Mouse (Mus musculus) liver, embryonic 15.5 days (tissue): ENCODE measurements around the gene Pex10. TPM values are rescaled to one million over a fixed set of nuclear protein-coding genes. Genes with fewer than 3 reads are reported as not detected.

Experiments
- ATAC-seq: fragments of 200-750 bp; cut with Nextera tagmentation; 2 replicates; pipeline ENCODE4 v1.8.0; 2017; ENCODE audit warnings: moderate number of reproducible peaks, mild to moderate bottlenecking, moderate library complexity; ENCODE audit not compliant: insufficient read depth
- H3K27ac ChIP-seq: fragments of 300-500 bp; sonication (generic); replicated peaks from 2 replicates; pipeline ENCODE4 v1.5.1; 2015; ENCODE audit warnings: mild to moderate bottlenecking, inconsistent platforms
- H3K27me3 ChIP-seq: fragments of 300-500 bp; sonication (generic); 2 replicates; pipeline ENCODE4 v1.6.1; 2015; ENCODE audit warnings: mild to moderate bottlenecking, inconsistent platforms
- H3K36me3 ChIP-seq: fragments of 300-500 bp; sonication (generic); replicated peaks from 2 replicates; pipeline ENCODE4 v1.6.1; 2015; ENCODE audit warnings: moderate library complexity, mild to moderate bottlenecking, inconsistent platforms
- H3K4me1 ChIP-seq: fragments of 300-500 bp; sonication (generic); replicated peaks from 2 replicates; pipeline ENCODE4 v1.6.1; 2015; ENCODE audit warnings: inconsistent platforms
- H3K4me2 ChIP-seq: fragments of 300-500 bp; sonication (generic); 2 replicates; pipeline ENCODE4 v1.6.1; 2015; ENCODE audit warnings: moderate library complexity, mild to moderate bottlenecking, inconsistent platforms
- H3K4me3 ChIP-seq: fragments of 300-500 bp; sonication (generic); replicated peaks from 2 replicates; pipeline ENCODE4 v1.5.1; 2015; ENCODE audit warnings: mild to moderate bottlenecking, inconsistent platforms
- H3K9ac ChIP-seq: fragments of 300-500 bp; sonication (generic); 2 replicates; pipeline ENCODE4 v1.6.1; 2015; ENCODE audit warnings: moderate library complexity, mild to moderate bottlenecking, inconsistent platforms
- H3K9me3 ChIP-seq: fragments of 300-500 bp; sonication (generic); replicated peaks from 2 replicates; pipeline ENCODE4 v1.6.1; 2016; ENCODE audit warnings: inconsistent platforms
- WGBS: fragments of 180-500 bp; shearing (Covaris S2); methylation state at CpG from one replicate; pipeline ENCODE4 v1.1.7; 2015; ENCODE audit warnings: mixed read lengths; ENCODE audit not compliant: insufficient replicate concordance; 5-methylcytosine and 5-hydroxymethylcytosine counted together
- polyA plus RNA-seq: library from polyadenylated mRNA; unstranded; fragments of >200 nt; fragmentation: Nextera tagmentation; extraction: Ambion mirVana; gene quantifications from 2 replicates; pipeline ENCODE4 v1.2.1, GENCODE M21; 2015

Pex10 gene
- 7.5 and 8.3 TPM in 2 replicates for polyA plus RNA-seq

- peak; percentile 92 for ATAC-seq
- peaks cover 35% of the 10 kb centered on the region for H3K4me1 ChIP-seq
- H3K4me3 ChIP-seq: peak within 1 kb of the TSS; percentile 73
- H3K27me3 ChIP-seq: peaks cover 8% of the 10 kb centered on the region
- H3K27ac ChIP-seq: peak within 1 kb of the TSS; percentile 84
- H3K36me3 ChIP-seq: peaks cover 41% of the 10 kb centered on the region
- WGBS: under 1% methylated on average over 48 of the region's 48 CpGs
- peak within 1 kb of the TSS; percentile 97 for H3K4me2 ChIP-seq
- peak within 1 kb of the TSS; percentile 81 for H3K9ac ChIP-seq
- H3K9me3 ChIP-seq: no peaks in the 10 kb centered on the region
Measured at GRCm38 (mm10) chr4:155066834-155067522, at the start of gene Pex10. TSS of gene Pex10 (plus strand) at chr4:155067016.

- H3K4me3 ChIP-seq: no peak overlapping the region
- peaks cover 21% of the 10 kb centered on the region for H3K27me3 ChIP-seq
- no peaks in the 10 kb centered on the region for H3K9me3 ChIP-seq
- no peak for ATAC-seq
- H3K4me2 ChIP-seq: no peak overlapping the region
- WGBS: 58% methylated on average over 11 of the region's 11 CpGs
- H3K4me1 ChIP-seq: 0 out of 2 replicates have a peak, but pooled peaks cover 3% of the 10 kb centered on the region
- H3K36me3 ChIP-seq: no peaks in the 10 kb centered on the region
- no peak overlapping the region for H3K9ac ChIP-seq
- H3K27ac ChIP-seq: no peak overlapping the region
Measured at GRCm38 (mm10) chr4:155017253-155017878, 49.5 kb upstream of the Pex10 start.

GRCm38 (mm10) chr4:155018066-155018465 lies 48.8 kb upstream of the Pex10 start:
- 55% methylated on average over 8 of the region's 8 CpGs for WGBS
- no peak for ATAC-seq

GRCm38 (mm10) chr4:155018601-155019335 lies 48.0 kb upstream of the Pex10 start:
- H3K27ac ChIP-seq: no peak overlapping the region
- no peak for ATAC-seq
- no peak overlapping the region for H3K9ac ChIP-seq
- no peak overlapping the region for H3K4me2 ChIP-seq
- no peaks in the 10 kb centered on the region for H3K36me3 ChIP-seq
- H3K4me1 ChIP-seq: 0 out of 2 replicates have a peak, but pooled peaks cover 3% of the 10 kb centered on the region
- 5% methylated on average over 15 of the region's 15 CpGs for WGBS
- H3K9me3 ChIP-seq: no peaks in the 10 kb centered on the region
- no peak overlapping the region for H3K4me3 ChIP-seq
- H3K27me3 ChIP-seq: peaks cover 13% of the 10 kb centered on the region

More at GRCm38 (mm10) chr4:155018066-155018465, 48.8 kb upstream of the Pex10 start:
- Histone ChIP-seq H3K4me3 (no peak overlapping the region), H3K9me3 (no peaks in the 10 kb centered on the region), H3K4me2 (no peak overlapping the region), H3K4me1 (0 out of 2 replicates have a peak, but pooled peaks cover 3% of the 10 kb centered on the region), H3K36me3 (no peaks in the 10 kb centered on the region), H3K27ac (no peak overlapping the region), H3K27me3 (peaks cover 20% of the 10 kb centered on the region), H3K9ac (no peak overlapping the region)

GRCm38 (mm10) chr4:155019336-155019847 lies 47.4 kb upstream of the Pex10 start:
- no peak for ATAC-seq
- peaks cover 13% of the 10 kb centered on the region for H3K27me3 ChIP-seq
- no peaks in the 10 kb centered on the region for H3K36me3 ChIP-seq
- H3K4me3 ChIP-seq: no peak overlapping the region
- no peak overlapping the region for H3K4me2 ChIP-seq
- 0 out of 2 replicates have a peak, but pooled peaks cover 3% of the 10 kb centered on the region for H3K4me1 ChIP-seq
- no peak overlapping the region for H3K27ac ChIP-seq
- no peaks in the 10 kb centered on the region for H3K9me3 ChIP-seq
- 2% methylated on average over 10 of the region's 10 CpGs for WGBS
- no peak overlapping the region for H3K9ac ChIP-seq

GRCm38 (mm10) chr4:155020141-155020540 lies 46.7 kb upstream of the Pex10 start:
- ATAC-seq: no peak
- no peak overlapping the region for H3K4me3 ChIP-seq
- no peak overlapping the region for H3K27ac ChIP-seq
- peaks cover 13% of the 10 kb centered on the region for H3K27me3 ChIP-seq
- WGBS: 41% methylated on average over 1 of the region's 1 CpGs
- no peak overlapping the region for H3K4me2 ChIP-seq
- H3K9ac ChIP-seq: no peak overlapping the region
- 0 out of 2 replicates have a peak, but pooled peaks cover 3% of the 10 kb centered on the region for H3K4me1 ChIP-seq
- H3K36me3 ChIP-seq: no peaks in the 10 kb centered on the region
- H3K9me3 ChIP-seq: no peaks in the 10 kb centered on the region

DNA sequence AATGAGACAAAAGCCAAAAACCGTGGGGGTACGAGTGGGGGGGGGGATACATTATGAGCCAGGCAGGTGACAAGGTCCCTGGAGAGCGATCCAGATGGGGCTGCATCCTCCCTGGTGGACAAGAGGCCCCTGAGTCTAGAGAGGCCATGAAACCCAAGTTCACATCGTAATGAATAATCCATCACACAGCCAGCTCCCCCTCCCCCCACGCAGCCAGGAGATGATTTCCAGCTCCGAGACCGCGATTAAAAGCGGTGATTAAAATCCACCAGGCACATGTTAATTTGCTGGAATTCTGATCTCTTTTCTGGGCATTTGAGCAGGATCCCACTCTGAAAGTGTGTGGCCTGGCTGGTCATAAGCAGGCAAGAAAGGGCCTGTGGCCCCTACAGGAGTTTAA lies 46.0 kb upstream of the Pex10 start:
- 56% methylated on average over 9 of the region's 9 CpGs for WGBS
- no peak overlapping the region for H3K9ac ChIP-seq
- no peak for ATAC-seq
- H3K27me3 ChIP-seq: peaks cover 13% of the 10 kb centered on the region
- no peak overlapping the region for H3K27ac ChIP-seq
- no peaks in the 10 kb centered on the region for H3K36me3 ChIP-seq
- 0 out of 2 replicates have a peak, but pooled peaks cover 3% of the 10 kb centered on the region for H3K4me1 ChIP-seq
- H3K9me3 ChIP-seq: no peaks in the 10 kb centered on the region
- no peak overlapping the region for H3K4me2 ChIP-seq
- H3K4me3 ChIP-seq: no peak overlapping the region

GRCm38 (mm10) chr4:155022228-155022855 lies 44.5 kb upstream of the Pex10 start:
- no peaks in the 10 kb centered on the region for H3K36me3 ChIP-seq
- no peak overlapping the region for H3K4me2 ChIP-seq
- H3K4me1 ChIP-seq: 0 out of 2 replicates have a peak, but pooled peaks cover 3% of the 10 kb centered on the region
- H3K9ac ChIP-seq: no peak overlapping the region
- peaks cover 13% of the 10 kb centered on the region for H3K27me3 ChIP-seq
- H3K27ac ChIP-seq: no peak overlapping the region
- WGBS: 38% methylated on average over 7 of the region's 7 CpGs
- H3K9me3 ChIP-seq: no peaks in the 10 kb centered on the region
- no peak overlapping the region for H3K4me3 ChIP-seq
- no peak for ATAC-seq

- no peaks in the 10 kb centered on the region for H3K36me3 ChIP-seq
- WGBS: 61% methylated on average over 11 of the region's 11 CpGs
- H3K27me3 ChIP-seq: peaks cover 6% of the 10 kb centered on the region; the same call in 1 of the 2 replicates
- no peaks in the 10 kb centered on the region for H3K4me1 ChIP-seq
- H3K9ac ChIP-seq: no peak overlapping the region
- no peak overlapping the region for H3K4me2 ChIP-seq
- H3K9me3 ChIP-seq: no peaks in the 10 kb centered on the region
- H3K27ac ChIP-seq: no peak overlapping the region
- H3K4me3 ChIP-seq: no peak overlapping the region
- no peak for ATAC-seq
Measured at GRCm38 (mm10) chr4:155024170-155025010, 42.4 kb upstream of the Pex10 start.

DNA sequence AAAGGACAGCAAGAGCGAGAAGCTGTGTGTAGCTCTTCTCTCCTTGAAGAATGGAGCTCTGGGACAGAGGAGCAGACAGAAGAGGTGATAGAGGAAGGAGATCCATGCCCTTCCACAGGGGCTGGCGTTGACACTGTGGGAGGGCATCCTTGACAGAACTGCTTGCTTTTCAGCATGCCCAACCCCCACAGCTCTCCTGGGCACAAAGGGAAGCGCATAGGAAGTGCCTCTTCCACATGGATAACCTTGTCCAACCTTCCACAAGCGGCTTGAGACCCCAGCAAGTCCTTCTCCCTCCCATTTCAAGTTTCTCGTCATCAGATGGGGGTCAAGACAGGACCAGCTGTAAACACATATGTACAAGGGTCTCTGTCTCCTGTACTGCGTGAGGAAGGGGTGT lies 33.7 kb upstream of the Pex10 start:
- Histone ChIP-seq H3K4me2 (no peak overlapping the region), H3K4me1 (no peaks in the 10 kb centered on the region), H3K4me3 (no peak overlapping the region), H3K36me3 (no peaks in the 10 kb centered on the region), H3K27ac (no peak overlapping the region), H3K9ac (no peak overlapping the region), H3K9me3 (no peaks in the 10 kb centered on the region), H3K27me3 (peaks cover 51% of the 10 kb centered on the region)
- ATAC-seq: no peak
- 16% methylated on average over 6 of the region's 6 CpGs for WGBS
